Mouse (Mus musculus) activated CD4-positive, CD25-positive, alpha-beta regulatory T cell, adult 4 months (primary cell): ENCODE data around the gene Imp3. TPM values are rescaled to one million over a fixed set of nuclear protein-coding genes. Genes with fewer than 3 reads are reported as not detected.
"Not testable (repeated sequence)": the region's sequence is repeated elsewhere in the genome, so short reads cannot be mapped to it uniquely, and the experiment has no call there.

ENCODE experiments used
- ATAC-seq: one replicate; pipeline ENCODE4 v1.8.0; 2017
- polyA plus RNA-seq, 2 experiments: library from polyadenylated mRNA; unstranded; fragments of 100-300 nt; shearing (Covaris generic); gene quantifications; one replicate each; pipeline ENCODE4 v1.2.1; 2017

Gene Imp3
- polyA plus RNA-seq, 2 experiments from 2014 or later: 54.8 to 68.4 TPM

DNA sequence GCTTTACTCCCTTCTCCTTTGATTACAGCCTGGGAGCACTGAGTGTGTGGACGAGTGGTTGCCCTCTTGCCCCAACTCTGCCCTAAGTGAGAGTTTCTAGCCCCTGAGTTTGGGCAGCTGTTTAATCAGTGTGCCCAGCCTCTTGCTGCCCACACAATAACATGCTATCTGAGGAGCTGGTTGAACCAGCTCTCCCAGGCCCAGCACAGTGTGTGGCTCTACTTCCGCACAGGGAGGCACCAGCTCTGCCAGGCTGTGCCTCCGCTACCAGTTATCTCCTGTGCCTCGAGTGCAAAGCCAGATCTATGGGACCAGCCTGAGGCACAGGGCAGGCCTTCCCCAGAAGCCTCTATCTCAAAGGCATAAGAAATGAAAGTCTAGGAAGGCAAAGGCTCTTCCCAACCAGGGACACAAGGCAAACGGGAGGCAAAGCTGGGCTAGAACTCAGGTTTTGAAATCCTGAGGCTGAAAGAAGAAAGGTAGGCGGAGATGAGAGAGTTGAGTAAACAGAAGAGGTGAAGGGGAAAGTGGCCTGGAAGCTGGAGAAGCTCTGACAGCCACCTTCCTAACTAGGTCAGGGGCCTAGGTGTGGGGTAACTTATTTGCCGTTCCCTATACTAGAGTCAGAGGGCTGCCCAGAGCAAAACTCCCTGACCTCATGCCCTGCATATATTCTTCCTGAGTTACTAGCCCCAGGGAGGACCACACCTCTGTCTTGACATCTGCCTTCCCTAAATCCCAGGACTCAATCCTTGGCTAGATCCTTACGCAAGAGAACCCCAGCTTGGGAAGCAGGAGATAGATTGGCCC lies 13.2 kb upstream of the Imp3 start:
- ATAC-seq: no peak

DNA sequence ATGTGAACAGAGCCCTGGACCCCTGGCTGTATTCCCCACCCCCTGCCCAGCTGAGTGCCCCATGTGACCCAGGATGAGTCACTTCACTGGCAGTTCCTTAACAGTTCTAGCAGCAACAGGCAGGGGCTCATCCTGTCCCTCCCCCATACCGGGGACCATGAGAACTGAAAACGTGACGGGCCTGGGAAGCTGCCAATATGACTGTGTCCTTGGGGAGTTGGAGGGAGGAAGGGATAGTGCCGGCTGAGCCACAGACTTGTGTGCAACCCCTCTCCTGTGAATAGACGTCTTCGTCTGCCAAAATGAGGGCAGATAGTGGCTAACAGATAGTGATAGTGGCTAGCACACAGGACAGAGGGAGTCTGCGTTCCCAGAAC lies 12.6 kb upstream of the Imp3 start:
- ATAC-seq: no peak

DNA sequence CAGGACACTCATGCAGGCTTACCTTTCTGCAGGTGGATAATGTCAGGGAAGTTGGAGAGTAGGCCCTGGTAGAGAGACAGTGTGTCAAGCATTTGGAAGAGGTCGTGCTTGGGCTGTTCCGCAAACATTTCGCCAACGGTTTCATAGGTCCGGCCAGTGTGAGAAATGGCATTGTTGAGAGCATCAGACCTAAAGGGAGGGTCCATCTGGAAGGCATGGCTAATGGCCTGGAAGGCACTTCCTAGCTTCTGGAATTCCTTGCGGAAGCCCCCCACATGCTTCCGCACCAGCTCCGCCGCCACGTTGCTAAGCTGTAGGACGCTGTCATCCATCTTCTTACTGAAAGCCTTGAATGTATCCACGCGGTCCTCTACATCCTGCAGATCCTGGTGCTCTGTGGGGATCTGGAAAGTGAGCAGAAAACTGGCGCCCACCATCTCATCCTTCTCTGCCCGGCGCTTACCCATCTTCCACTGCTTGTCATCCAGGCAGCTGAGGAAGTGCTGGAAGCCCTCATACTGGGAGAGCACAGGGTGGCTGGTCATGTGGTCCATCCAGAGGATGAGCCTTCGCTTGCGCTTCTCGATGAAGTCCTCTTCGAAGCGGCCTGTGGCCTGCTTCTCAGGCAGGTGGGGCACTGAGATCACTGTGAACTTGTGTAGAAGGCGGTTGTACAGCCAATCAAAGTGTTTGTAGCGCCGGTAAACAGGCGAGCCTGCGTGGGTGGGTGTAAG lies 11.8 kb upstream of the Imp3 start:
- ATAC-seq: no peak

DNA sequence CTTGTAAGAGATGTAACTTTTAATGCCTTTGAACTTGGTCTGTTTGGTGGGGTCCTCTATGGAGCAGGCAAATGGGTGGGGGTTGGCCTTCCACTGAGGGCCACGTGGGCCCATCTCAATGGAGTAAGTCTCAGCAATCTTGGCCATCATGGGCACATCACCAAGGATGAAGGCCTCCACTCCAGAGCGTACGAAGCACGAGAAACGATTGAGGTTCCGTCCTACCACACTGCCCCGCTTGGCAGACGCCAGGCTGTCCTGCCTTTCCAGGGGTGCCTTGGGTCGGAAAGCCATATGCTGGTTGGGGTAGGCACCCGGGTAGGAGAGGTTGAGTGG lies 11.3 kb upstream of the Imp3 start:
- no peak for ATAC-seq

DNA sequence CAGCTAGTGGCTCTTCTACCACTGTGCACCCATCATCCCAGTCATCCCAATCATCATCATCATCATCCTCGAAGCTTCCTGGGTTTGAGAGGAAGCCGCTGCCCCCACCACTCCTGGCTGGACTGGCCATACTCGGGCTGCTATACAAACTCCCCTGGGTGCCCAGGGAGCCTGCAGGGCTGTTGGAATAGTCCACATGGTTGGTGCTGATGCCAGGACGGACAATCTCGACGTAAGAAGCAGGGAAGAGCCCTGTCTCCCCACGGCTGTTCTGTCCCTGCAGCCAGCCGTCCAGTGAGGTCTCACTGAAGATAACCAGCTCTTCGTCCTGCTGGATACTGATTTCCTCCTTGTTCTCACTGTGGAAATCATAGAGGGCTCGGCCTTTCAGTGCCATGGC lies 10.9 kb upstream of the Imp3 start:
- no peak for ATAC-seq

GRCm38 (mm10) chr9:56927191-56928012 lies 9.9 kb upstream of the Imp3 start:
- ATAC-seq: peak; percentile 30

GRCm38 (mm10) chr9:56928041-56928811 lies 9.0 kb upstream of the Imp3 start, which contains the start of gene Snx33:
Gene Snx33, minus strand, starts transcription at chr9:56928371.
- peak; percentile 62 for ATAC-seq

- ATAC-seq: no peak
These were observed 7.8 kb upstream of the Imp3 start for GRCm38 (mm10) chr9:56929496-56929895.

GRCm38 (mm10) chr9:56930556-56930955 lies 6.7 kb upstream of the Imp3 start:
- no peak for ATAC-seq

DNA sequence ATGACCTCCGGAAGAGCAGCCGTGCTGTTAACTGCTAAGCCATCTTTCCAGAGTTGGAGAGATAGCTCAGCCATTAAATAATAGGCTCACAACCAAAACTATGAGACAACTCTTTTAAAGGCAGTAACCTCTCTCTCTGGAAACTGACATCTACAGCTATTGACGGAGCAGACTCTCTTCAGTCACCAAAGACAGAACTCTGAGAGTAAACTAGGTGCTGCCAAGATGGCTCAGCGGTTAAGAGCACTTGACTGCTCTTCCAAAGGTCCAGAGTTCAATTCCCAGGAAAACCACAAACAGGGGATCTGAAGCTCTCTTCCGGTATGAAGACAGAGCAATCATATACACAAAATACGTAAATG lies 433 bp upstream of the Imp3 start:
- no peak for ATAC-seq

DNA sequence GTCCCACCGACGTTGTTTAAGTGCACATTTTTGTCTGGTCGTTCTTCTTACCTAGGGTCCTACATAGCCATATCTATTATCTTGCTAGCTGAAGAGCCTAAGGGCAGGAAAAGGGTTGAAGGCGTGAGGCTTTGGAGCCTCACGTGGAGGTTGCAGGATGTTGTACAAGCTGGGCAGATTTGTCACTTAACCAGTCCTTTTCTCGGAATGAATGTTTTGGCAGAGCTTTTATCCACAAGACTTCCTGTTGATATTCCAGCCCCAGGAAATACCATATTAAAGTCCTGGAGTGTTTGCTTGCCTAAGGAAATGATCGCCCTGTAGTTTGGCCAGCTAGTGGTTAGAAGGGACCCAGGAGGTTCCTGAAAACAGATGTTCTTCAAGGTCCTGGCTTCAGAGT lies 1.1 kb downstream of the Imp3 start:
- no peak for ATAC-seq

GRCm38 (mm10) chr9:56947481-56947880 lies 10.2 kb downstream of the Imp3 start:
- ATAC-seq: not testable (repeated sequence)

GRCm38 (mm10) chr9:56948699-56949098 lies 11.4 kb downstream of the Imp3 start:
- ATAC-seq: not testable (repeated sequence)

- no peak for ATAC-seq
These were observed 12.5 kb downstream of the Imp3 start for GRCm38 (mm10) chr9:56949767-56950166.

DNA sequence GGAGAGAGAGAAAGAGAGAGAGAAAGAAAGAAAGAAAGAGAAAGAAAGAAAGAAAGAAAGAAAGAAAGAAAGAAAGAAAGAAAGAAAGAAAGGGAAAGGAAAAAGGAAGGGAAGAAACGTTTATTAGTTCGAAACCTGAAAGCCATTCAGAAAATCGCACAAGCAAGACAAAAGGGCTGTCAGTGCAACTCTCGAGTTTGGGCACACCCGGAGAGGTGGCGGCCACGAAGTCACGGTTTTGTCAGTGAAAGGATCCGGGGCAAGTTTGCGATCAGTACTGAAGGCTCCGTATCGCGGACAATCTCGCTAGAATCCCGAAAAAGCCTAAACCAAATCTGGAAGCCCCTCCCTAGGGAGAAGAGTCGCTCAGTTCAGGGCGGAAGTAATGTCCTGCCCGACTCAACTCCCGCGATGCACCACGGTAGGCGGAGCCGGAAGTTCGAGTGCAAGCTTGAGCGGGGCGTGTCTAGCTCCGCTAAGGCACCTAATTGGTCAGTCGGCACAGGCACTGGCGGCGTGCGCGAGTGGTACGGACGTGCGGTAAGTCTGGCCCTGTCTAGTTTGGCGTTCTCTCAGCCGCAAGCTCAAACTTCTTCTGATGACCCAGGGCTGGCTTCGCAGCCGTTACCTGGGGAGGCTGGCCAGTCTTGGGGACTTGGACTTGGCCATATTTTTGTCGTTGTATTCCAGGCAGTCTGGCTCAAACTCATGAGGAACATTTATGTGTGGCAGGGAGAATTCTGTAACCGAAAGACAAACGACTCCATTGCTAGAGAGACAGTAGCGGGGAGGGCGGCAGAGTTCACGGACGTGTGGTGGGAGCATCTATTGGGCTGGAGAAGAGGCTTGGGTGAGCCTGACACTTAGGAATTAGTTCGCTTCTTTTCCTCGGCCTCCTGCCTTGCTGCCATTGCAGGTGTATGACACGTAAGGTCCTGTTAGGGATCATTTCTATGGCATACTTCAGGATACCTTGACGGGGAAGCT lies 13.4 kb downstream of the Imp3 start, which contains the start of gene Snupn:
Gene Snupn, plus strand, starts transcription at position 465 of the 987 bp plus-strand sequence.
- peak; percentile 100 for ATAC-seq

DNA sequence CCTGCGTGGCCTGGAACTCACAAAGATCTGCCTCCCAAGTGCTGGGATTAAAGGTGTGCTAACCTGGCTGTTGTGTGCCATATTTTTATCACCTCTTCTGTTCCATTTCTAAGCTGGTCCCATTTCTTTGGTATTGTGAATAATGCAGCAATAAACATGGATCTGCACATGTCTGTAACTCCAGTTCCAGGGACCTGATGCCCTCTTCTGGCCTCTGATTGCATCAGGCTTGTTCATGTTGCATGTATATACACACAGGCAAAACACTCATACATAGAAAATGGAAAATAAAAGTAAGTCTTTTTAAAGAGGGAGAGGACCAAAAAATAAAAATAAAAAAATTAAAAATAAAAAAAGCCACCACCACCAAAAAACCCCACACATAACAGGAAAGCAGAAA lies 16.3 kb downstream of the Imp3 start:
- ATAC-seq: no peak

DNA sequence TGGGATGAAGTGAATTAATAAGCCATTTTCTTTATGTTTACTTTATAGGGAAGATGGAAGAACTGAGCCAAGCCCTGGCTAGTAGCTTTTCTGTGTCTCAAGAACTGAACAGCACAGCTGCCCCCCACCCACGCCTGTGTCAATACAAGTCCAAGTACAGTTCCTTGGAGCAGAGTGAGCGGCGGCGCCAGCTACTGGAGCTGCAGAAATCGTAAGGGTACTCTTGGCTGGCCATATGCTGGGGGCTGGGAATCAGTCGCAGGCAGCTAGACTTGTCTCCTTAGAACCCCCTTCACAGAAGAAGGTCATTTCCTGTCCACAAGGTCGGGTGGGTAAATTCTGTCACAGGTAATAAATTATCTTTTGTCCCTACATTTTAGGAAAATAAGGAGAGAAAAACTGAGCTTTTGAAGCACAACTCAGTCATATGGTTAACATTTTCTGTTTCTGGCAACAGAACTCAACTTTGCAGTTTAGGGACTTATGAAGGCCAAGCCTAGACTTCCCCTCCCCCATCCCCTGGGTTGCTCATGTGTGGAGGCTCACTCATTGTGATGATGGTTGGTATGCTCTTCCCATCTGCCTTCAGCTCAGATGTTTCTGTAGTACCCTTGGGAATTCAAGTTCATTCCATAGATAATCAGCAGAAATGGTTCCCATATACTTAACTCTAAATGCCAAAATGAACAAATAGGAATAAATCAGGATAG lies 19.8 kb downstream of the Imp3 start:
- no peak for ATAC-seq

DNA sequence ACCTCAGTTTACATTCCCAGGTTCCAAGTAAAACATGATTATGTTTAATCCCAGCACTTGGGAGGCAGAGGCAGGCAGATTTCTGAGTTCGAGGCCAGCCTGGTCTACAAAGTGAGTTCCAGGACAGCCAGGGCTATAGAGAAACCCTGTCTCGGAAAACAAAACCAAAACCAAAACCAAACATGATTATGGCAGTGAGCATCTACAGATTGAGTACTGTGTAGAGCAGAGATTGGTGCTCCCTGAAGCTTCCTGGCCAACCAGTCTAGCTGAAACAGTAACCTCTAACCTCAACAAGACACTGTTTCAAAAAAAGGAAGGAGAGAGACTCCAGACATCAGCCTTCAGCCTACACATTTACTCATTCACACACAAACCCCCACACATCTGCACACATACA lies 21.4 kb downstream of the Imp3 start:
- peak; percentile 49 for ATAC-seq

DNA sequence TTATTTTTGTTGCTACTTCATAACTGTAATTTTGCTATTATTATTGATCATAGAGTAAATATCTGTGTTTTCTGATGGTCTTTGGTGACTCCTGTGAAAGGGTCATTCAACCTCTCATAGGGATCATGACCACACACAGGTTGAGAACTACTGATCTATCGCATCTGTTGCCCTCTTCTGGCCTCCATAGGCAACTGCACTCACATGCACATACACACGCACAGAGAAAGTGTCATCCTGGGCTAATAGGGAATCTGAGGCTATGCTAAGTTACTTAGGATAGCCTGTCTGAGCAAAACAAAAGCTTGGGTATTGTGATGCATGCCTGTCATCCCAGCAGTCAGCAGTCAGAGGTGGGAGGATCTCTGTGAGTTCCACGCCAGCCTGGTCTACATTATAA lies 24.3 kb downstream of the Imp3 start:
- no peak for ATAC-seq

GRCm38 (mm10) chr9:56970158-56970557 lies 32.9 kb downstream of the Imp3 start:
- ATAC-seq: no peak
